Mouse (Mus musculus) limb, embryonic 11.5 days (tissue): ENCODE data around the gene Slain2. TPM values are rescaled to one million over a fixed set of nuclear protein-coding genes. Genes with fewer than 3 reads are reported as not detected.

ENCODE experiments used
- ATAC-seq: fragments of 200-750 bp; cut with Nextera tagmentation; 2 replicates; pipeline ENCODE4 v1.8.0; 2017; ENCODE audit warnings: low read depth; ENCODE audit not compliant: insufficient number of reproducible peaks, low FRiP score, low TSS enrichment
- DNase-seq: peaks from one replicate; pipeline ENCODE4 v3.0.0-alpha.2; 2015; ENCODE audit warnings: low spot score
- H3K27ac ChIP-seq: fragments of 300-500 bp; sonication (generic); replicated peaks from 2 replicates; pipeline ENCODE4 v1.5.1; 2014; ENCODE audit warnings: low read depth, mild to moderate bottlenecking, low read length
- H3K27me3 ChIP-seq: fragments of 300-500 bp; sonication (generic); 2 replicates; pipeline ENCODE4 v1.6.1; 2014; ENCODE audit warnings: mild to moderate bottlenecking, low read length, mixed read lengths; ENCODE audit not compliant: control insufficient read depth, insufficient read depth
- H3K36me3 ChIP-seq: fragments of 300-500 bp; sonication (generic); 2 replicates; pipeline ENCODE4 v1.6.1; 2014; ENCODE audit warnings: mild to moderate bottlenecking, low read length, moderate library complexity, mixed read lengths; ENCODE audit not compliant: control insufficient read depth, insufficient read depth
- H3K4me1 ChIP-seq: fragments of 300-500 bp; sonication (generic); 2 replicates; pipeline ENCODE4 v1.6.1; 2014; ENCODE audit warnings: low read length, mixed read lengths; ENCODE audit not compliant: control insufficient read depth, insufficient read depth
- H3K4me2 ChIP-seq: fragments of 300-500 bp; sonication (generic); 2 replicates; pipeline ENCODE4 v1.6.1; 2014; ENCODE audit warnings: low read depth, mild to moderate bottlenecking, moderate library complexity; ENCODE audit not compliant: severe bottlenecking
- H3K4me3 ChIP-seq: fragments of 300-500 bp; sonication (generic); 2 replicates; pipeline ENCODE4 v1.5.1; 2014; ENCODE audit warnings: low read depth, low read length
- H3K9ac ChIP-seq: fragments of 300-500 bp; sonication (generic); 2 replicates; pipeline ENCODE4 v1.6.1; 2014; ENCODE audit warnings: mild to moderate bottlenecking, low read length
- H3K9me3 ChIP-seq: fragments of 300-500 bp; sonication (generic); 2 replicates; pipeline ENCODE4 v1.6.1; 2016; ENCODE audit warnings: low read length; ENCODE audit not compliant: control insufficient read depth
- WGBS: fragments of 180-500 bp; shearing (Covaris S2); extraction: QIAGEN DNeasy Blood & Tissue Kit; methylation state at CpG from one replicate; pipeline ENCODE4 v1.1.7; 2014; 5-methylcytosine and 5-hydroxymethylcytosine counted together
- polyA plus RNA-seq: library from polyadenylated mRNA; unstranded; fragments of >200 nt; fragmentation: Nextera tagmentation; extraction: Ambion mirVana; gene quantifications from 2 replicates; pipeline ENCODE4 v1.2.1, GENCODE M21; 2014

Slain2 gene
- polyA plus RNA-seq, 1 experiment from 2014 or later: 21.6 TPM

DNA sequence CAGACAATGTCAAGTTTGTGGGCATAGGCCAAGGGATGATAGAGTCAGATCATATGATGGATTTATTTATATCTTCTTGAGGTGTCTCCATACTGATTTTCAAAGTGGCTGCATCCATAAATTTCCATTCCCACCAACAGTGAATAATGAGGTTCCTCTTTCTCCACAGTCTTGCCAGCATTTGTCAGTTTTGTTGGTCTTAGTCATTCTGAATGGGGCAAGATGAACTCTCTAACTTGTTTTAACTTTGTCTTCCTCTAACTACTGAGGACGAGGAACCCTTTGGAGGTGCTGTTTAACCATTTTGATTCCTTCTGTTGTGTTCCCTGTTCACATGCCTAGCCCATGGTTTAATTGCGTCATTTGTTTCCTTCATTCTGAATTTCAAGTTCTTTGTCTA, 36.1 kb downstream of the Slain2 start:
- ATAC-seq: no peak
- Histone ChIP-seq H3K27me3 (no peaks in the 10 kb centered on the region), H3K36me3 (no peaks in the 10 kb centered on the region), H3K4me1 (no peaks in the 10 kb centered on the region), H3K4me3 (no peak overlapping the region), H3K9ac (no peak overlapping the region), H3K9me3 (no peaks in the 10 kb centered on the region), H3K27ac (no peak overlapping the region), H3K4me2 (no peak overlapping the region)
- no peak for DNase-seq
- WGBS: 85% methylated on average over 2 of the region's 2 CpGs

DNA sequence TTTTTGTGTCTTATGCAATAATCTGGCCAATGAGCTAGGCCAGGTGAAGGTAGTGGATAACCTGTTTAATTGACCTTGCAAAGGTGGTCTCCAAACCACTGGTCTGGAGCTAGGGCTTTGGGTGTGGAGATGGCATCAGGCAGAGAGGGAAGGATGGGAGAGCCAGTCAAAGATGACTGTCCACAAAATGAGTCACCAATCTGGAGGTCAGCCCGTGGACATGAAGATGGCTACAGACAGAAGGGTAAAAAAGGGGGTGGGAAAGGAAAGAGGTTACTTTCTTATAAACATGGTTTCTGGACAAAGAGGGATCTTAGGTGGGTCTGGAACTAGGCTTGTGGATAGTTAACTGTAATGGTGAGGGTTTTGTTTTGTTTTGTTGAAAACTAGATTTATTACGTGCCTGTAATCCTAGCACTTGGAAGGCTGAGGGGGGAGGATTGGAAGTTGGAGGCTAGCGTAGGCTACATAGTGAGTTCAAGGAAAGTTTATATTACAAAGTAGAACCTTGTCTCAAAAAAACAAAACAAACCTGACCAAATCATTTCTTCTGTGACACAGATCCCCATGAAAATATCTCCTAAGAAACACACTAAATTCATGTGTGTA, 40.0 kb downstream of the Slain2 start:
- Histone ChIP-seq H3K27me3 (no peaks in the 10 kb centered on the region), H3K4me3 (no peak overlapping the region), H3K9me3 (no peaks in the 10 kb centered on the region), H3K4me2 (no peak overlapping the region), H3K9ac (no peak overlapping the region), H3K36me3 (peaks cover 3% of the 10 kb centered on the region; the same call in 1 of the 2 replicates), H3K4me1 (no peaks in the 10 kb centered on the region), H3K27ac (no peak overlapping the region)
- ATAC-seq (no peak), DNase-seq (no peak)
- WGBS: 57% methylated on average over 3 of the region's 3 CpGs

DNA sequence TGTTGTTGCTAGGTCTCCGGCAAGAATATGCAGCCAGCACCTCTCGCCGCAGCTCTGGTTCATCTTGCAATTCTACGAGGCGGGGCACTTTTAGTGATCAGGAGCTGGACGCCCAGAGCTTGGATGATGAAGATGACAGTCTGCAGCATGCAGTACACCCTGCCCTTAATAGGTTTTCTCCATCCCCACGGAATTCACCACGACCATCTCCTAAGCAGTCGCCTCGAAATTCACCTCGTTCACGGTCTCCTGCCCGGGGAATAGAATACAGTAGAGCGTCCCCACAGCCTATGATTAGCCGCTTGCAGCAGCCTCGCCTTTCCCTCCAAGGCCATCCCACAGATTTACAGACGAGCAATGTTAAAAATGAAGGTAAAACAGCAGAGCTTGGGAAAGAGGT, 43.2 kb downstream of the Slain2 start:
- Histone ChIP-seq H3K4me1 (no peaks in the 10 kb centered on the region), H3K36me3 (peaks cover 3% of the 10 kb centered on the region; the same call in 1 of the 2 replicates), H3K4me2 (no peak overlapping the region), H3K27me3 (no peaks in the 10 kb centered on the region), H3K9me3 (no peaks in the 10 kb centered on the region), H3K9ac (no peak overlapping the region), H3K27ac (no peak overlapping the region), H3K4me3 (no peak overlapping the region)
- no peak for ATAC-seq
- DNase-seq: no peak
- 92% methylated on average over 17 of the region's 17 CpGs for WGBS

- Histone ChIP-seq H3K4me1 (no peaks in the 10 kb centered on the region), H3K4me2 (no peak overlapping the region), H3K36me3 (peaks cover 3% of the 10 kb centered on the region; the same call in 1 of the 2 replicates), H3K4me3 (no peak overlapping the region), H3K27ac (no peak overlapping the region), H3K9ac (no peak overlapping the region), H3K9me3 (no peaks in the 10 kb centered on the region), H3K27me3 (no peaks in the 10 kb centered on the region)
- WGBS: 84% methylated on average over 6 of the region's 6 CpGs
- ATAC-seq: no peak
- DNase-seq: no peak
Measured at GRCm38 (mm10) chr5:72960096-72960495, 46.0 kb downstream of the Slain2 start.

- Histone ChIP-seq H3K27me3 (no peaks in the 10 kb centered on the region), H3K4me1 (no peaks in the 10 kb centered on the region), H3K4me2 (no peak overlapping the region), H3K27ac (no peak overlapping the region), H3K9ac (no peak overlapping the region), H3K36me3 (0 out of 2 replicates have a peak, but pooled peaks cover 2% of the 10 kb centered on the region), H3K9me3 (no peaks in the 10 kb centered on the region), H3K4me3 (no peak overlapping the region)
- DNase-seq (no peak), ATAC-seq (no peak)
- WGBS: 92% methylated on average over 3 of the region's 3 CpGs
Measured at GRCm38 (mm10) chr5:72965706-72966105, 51.6 kb downstream of the Slain2 start.

GRCm38 (mm10) chr5:72972435-72972834, 58.3 kb downstream of the Slain2 start:
- Histone ChIP-seq H3K9me3 (no peaks in the 10 kb centered on the region), H3K36me3 (0 out of 2 replicates have a peak, but pooled peaks cover 5% of the 10 kb centered on the region), H3K9ac (no peak overlapping the region), H3K4me3 (no peak overlapping the region), H3K27me3 (no peaks in the 10 kb centered on the region), H3K27ac (no peak overlapping the region), H3K4me1 (no peaks in the 10 kb centered on the region), H3K4me2 (no peak overlapping the region)
- no peak for ATAC-seq
- DNase-seq: no peak
- WGBS: 73% methylated on average over 4 of the region's 4 CpGs

- Histone ChIP-seq H3K9ac (no peak overlapping the region), H3K4me2 (no peak overlapping the region), H3K27ac (no peak overlapping the region), H3K36me3 (0 out of 2 replicates have a peak, but pooled peaks cover 5% of the 10 kb centered on the region), H3K4me1 (no peaks in the 10 kb centered on the region), H3K27me3 (no peaks in the 10 kb centered on the region), H3K9me3 (no peaks in the 10 kb centered on the region), H3K4me3 (no peak overlapping the region)
- ATAC-seq (no peak), DNase-seq (no peak)
- 80% methylated on average over 5 of the region's 5 CpGs for WGBS
Measured at GRCm38 (mm10) chr5:72972934-72973333, 58.8 kb downstream of the Slain2 start.

DNA sequence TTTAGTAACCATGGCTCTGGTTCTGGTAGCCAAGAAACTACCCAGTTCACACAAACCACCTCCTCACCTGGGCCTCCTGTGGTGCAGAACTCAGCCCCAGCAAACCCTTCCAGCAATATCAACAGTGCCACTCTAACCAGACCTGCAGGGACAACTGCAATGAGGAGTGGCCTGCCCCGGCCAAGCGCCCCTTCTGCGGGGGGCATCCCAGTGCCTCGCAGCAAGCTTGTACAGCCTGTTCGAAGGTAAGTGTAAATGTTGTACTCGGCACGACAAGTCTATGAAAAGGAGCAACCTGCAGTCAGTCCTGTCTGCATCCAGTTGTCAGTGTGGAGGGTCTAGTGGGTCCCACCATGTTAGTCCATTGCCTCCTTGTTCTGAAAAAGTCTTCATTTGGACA, 60.5 kb downstream of the Slain2 start, which contains the start of gene Gm10135:
Gene Gm10135 (minus strand): TSS at position 101 of the 400 bp plus-strand sequence.
- no peaks in the 10 kb centered on the region for H3K4me1 ChIP-seq
- H3K4me3 ChIP-seq: no peak within 1 kb of the TSS
- no peak within 1 kb of the TSS for H3K4me2 ChIP-seq
- DNase-seq (no peak), ATAC-seq (no peak)
- H3K9me3 ChIP-seq: no peaks in the 10 kb centered on the region
- WGBS: 98% methylated on average over 7 of the region's 7 CpGs
- no peak within 1 kb of the TSS for H3K27ac ChIP-seq
- no peak within 1 kb of the TSS for H3K9ac ChIP-seq
- H3K36me3 ChIP-seq: 0 out of 2 replicates have a peak, but pooled peaks cover 5% of the 10 kb centered on the region
- H3K27me3 ChIP-seq: no peaks in the 10 kb centered on the region

DNA sequence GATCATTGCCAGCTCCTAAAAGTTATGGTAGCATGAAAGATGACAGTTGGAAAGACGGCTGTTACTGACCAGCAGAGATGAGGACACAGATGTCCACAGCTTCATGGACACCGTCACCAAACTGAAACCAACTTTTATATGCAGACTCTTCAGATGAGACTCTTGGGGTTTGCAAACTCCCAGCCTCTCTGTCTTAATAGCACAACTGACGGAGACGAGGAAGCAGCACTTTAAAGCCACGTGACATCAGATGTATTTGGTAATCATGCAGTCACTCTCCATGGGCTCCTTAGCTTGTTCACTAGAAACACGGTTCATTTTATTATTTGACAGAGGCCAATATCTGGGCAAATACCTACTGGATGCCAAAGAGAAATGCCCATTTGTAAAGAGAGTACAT, 61.9 kb downstream of the Slain2 start:
- 95% methylated on average over 6 of the region's 6 CpGs for WGBS
- no peak overlapping the region for H3K9ac ChIP-seq
- DNase-seq: no peak

More for the DNA sequence above, 61.9 kb downstream of the Slain2 start:
- no peaks in the 10 kb centered on the region for H3K27me3 ChIP-seq
- no peaks in the 10 kb centered on the region for H3K9me3 ChIP-seq
- H3K4me2 ChIP-seq: no peak overlapping the region
- H3K36me3 ChIP-seq: peaks cover 3% of the 10 kb centered on the region; the same call in 1 of the 2 replicates
- H3K4me1 ChIP-seq: no peaks in the 10 kb centered on the region
- H3K4me3 ChIP-seq: no peak overlapping the region
- no peak overlapping the region for H3K27ac ChIP-seq
- no peak for ATAC-seq
